24 mouse cellular contexts compared by ENCODE assay signal in the genomic region with DNA sequence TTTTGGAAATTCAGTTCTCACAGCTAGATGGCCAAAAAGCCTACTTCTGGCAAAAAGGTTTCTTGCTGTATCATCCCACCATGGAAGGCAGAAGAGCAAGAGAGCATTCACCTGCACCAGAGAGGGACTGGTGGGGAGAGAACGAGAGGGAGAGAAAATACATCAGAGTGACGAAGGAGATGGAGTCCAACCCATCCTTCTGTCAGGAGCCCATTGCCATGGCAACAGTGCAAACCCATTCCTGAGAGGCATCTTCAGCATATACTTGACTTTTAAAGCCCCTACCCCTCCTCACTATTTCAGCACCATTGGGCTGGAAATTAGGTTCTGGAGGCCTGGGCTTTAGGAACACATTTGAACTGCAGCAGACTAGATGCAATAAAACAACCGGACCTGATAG.
"Had no signal": no experiment of that assay in that cellular context is flagged by ENCODE, and none has a peak within 500 bp of the region (broad histone marks: within the 10 kb centered on the region; RNA-seq: fewer than 3 reads in every experiment).

No protein-coding gene starts in this region.

- DNase-seq: gastrocnemius, adult 2 months; gastrocnemius, postnatal 10 days; gastrocnemius, postnatal 25 days; heart, adult 2 months; heart, postnatal 4 days; kidney, adult 18-20 months; kidney, adult 8-10 months; kidney, postnatal 10 days; kidney, postnatal 36 days; layer of hippocampus, adult 9-11 months; layer of hippocampus, postnatal 36 days; left cerebral cortex, postnatal 4 days had no signal

- H3K36me3 ChIP-seq: heart, embryonic 13.5 days; heart, embryonic 15.5 days; hindbrain, embryonic 10.5 days; hindbrain, embryonic 12.5 days; intestine, embryonic 15.5 days; limb, embryonic 13.5 days; limb, embryonic 15.5 days; liver, embryonic 12.5 days had no signal

- ATAC-seq: inflammation-experienced regulatory T-cells, adult 6 months; intestine, embryonic 15.5 days; intestine, postnatal 0 days; liver, embryonic 12.5 days had no signal

- H3K4me1 ChIP-seq: intestine, embryonic 15.5 days; limb, embryonic 15.5 days; liver, embryonic 12.5 days had no signal

- H3K4me2 ChIP-seq: heart, embryonic 11.5 days; heart, embryonic 13.5 days; heart, embryonic 15.5 days; hindbrain, embryonic 12.5 days; hindbrain, embryonic 14.5 days; intestine, embryonic 15.5 days; limb, embryonic 13.5 days; limb, embryonic 15.5 days; liver, embryonic 12.5 days had no signal

- H3K4me3 ChIP-seq: gastrocnemius, adult 2 months; heart, adult 2 months; heart, embryonic 13.5 days; heart, embryonic 15.5 days; hindbrain, embryonic 10.5 days; hindbrain, embryonic 12.5 days; intestine, embryonic 15.5 days; limb, embryonic 13.5 days; limb, embryonic 15.5 days; liver, embryonic 12.5 days had no signal

- H3K9ac ChIP-seq: heart, embryonic 13.5 days; heart, embryonic 15.5 days; hindbrain, embryonic 12.5 days; hindbrain, embryonic 14.5 days; intestine, embryonic 15.5 days; limb, embryonic 13.5 days; limb, embryonic 15.5 days; liver, embryonic 12.5 days had no signal

- H3K27ac ChIP-seq: gastrocnemius, adult 2 months; heart, adult 2 months; heart, embryonic 13.5 days; heart, embryonic 15.5 days; hindbrain, embryonic 10.5 days; hindbrain, embryonic 12.5 days; hindbrain, embryonic 14.5 days; intestine, embryonic 15.5 days; limb, embryonic 13.5 days; limb, embryonic 15.5 days; liver, embryonic 12.5 days had no signal

- H3K9me3 ChIP-seq: heart, embryonic 13.5 days; heart, embryonic 15.5 days; hindbrain, embryonic 10.5 days; hindbrain, embryonic 12.5 days; intestine, embryonic 15.5 days; limb, embryonic 13.5 days; limb, embryonic 15.5 days; liver, embryonic 12.5 days had no signal

- H3K27me3 ChIP-seq: heart, embryonic 13.5 days; heart, embryonic 15.5 days; hindbrain, embryonic 12.5 days; intestine, embryonic 15.5 days; limb, embryonic 15.5 days; liver, embryonic 12.5 days had no signal
